Mouse (Mus musculus): ENCODE data around the gene Chrnb1. TPM values are rescaled to one million over a fixed set of nuclear protein-coding genes. Genes with fewer than 3 reads are reported as not detected.

Chrnb1 gene
- polyA plus RNA-seq, 1 experiment from 2014 or later: 1.2 TPM

DNA sequence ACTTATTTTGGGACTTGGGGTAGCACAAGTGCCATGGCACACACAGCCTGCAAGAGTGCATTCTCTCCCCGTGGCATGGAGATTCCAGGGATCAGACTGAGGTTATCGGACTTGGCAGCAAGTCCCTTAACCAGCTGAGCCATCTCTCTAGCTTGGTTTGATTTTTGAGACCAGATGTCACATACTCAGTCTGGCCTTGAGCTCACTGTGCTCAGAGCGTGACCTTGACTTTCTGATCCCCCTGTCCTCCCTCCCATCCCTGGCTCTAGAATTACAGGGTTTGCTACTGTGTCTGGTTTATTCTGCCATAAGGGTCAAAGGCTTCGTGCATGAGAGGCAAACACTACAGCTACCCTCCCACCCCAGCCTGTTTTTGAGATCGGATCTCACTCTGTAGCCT, 6.3 kb downstream of the Chrnb1 start:
- no peak for DNase-seq (ENCODE audit: low spot score)
- Histone ChIP-seq H3K9me3 (ENCODE audit: control insufficient read depth, low read length) (no peaks in the 10 kb centered on the region), H3K27ac (ENCODE audit: low read depth, low read length) (no peak overlapping the region), H3K9ac (ENCODE audit: low read depth, low read length) (no peak overlapping the region), H3K4me2 (replicated peaks; ENCODE audit: low read depth, low read length) (no peak overlapping the region), H3K4me1 (replicated peaks; ENCODE audit: control insufficient read depth, insufficient read depth, low read length) (no peaks in the 10 kb centered on the region), H3K36me3 (ENCODE audit: control insufficient read depth, insufficient read depth, low read length) (no peaks in the 10 kb centered on the region), H3K4me3 (ENCODE audit: low read depth, low read length) (no peak overlapping the region), H3K27me3 (ENCODE audit: control insufficient read depth, insufficient read depth, low read length) (no peaks in the 10 kb centered on the region)
- 74% methylated on average over 5 of the region's 5 CpGs for WGBS
- ATAC-seq (ENCODE audit: low FRiP score): no peak

DNA sequence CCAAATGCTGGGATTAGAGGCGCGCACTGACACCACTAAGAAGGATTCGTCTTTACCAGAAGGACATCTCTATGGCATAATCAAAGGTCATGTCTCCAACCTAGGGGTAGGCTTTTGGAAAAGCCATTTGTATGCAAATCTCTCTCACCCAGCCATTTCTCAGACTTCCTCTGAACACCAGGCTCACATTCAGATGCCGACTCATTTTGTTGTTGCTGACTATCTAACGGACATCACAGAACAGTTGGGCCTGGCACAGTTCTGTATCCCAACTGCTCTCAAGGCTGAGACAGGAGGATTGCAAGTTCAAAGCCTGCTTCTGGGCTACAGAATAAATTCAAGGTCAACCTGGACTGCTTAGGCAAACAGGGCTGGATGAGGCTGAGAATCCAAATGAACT, 8.4 kb downstream of the Chrnb1 start:
- no peaks in the 10 kb centered on the region for H3K36me3 ChIP-seq (ENCODE audit: control insufficient read depth, insufficient read depth, low read length)
- no peaks in the 10 kb centered on the region for H3K4me1 ChIP-seq (replicated peaks; ENCODE audit: control insufficient read depth, insufficient read depth, low read length)
- no peak for DNase-seq (ENCODE audit: low spot score)
- H3K4me2 ChIP-seq (replicated peaks; ENCODE audit: low read depth, low read length): no peak overlapping the region
- H3K4me3 ChIP-seq (ENCODE audit: low read depth, low read length): no peak overlapping the region
- WGBS: 82% methylated on average over 5 of the region's 5 CpGs
- H3K27me3 ChIP-seq (ENCODE audit: control insufficient read depth, insufficient read depth, low read length): no peaks in the 10 kb centered on the region
- no peak overlapping the region for H3K9ac ChIP-seq (ENCODE audit: low read depth, low read length)
- ATAC-seq (ENCODE audit: low FRiP score): no peak
- H3K27ac ChIP-seq (ENCODE audit: low read depth, low read length): no peak overlapping the region
- H3K9me3 ChIP-seq (ENCODE audit: control insufficient read depth, low read length): no peaks in the 10 kb centered on the region

DNA sequence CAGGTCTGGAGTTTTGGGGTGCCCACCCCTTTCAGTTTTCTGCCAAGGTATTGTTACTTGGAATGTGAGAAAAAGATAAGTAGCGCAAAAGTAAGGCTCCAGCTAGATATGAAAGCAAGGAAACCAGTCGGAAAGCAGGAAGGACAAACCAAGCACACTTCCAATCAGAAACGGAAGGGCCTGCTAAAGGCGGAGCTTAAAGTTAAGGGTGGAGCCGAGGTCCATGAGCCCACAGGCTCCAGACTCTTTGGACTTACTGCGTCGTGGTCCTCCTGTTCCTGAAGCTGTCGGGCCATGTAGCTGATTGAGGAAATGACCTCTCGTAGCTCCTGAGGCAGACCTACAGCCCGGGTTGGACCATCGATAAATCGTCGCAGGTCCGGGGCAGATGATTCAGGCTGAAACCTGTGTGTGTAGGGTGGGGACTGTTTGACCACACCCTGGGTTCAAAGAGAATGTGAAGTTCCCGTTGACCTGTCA, 10.9 kb downstream of the Chrnb1 start:
- Histone ChIP-seq H3K9me3 (ENCODE audit: control insufficient read depth, low read length) (no peaks in the 10 kb centered on the region), H3K36me3 (ENCODE audit: control insufficient read depth, insufficient read depth, low read length) (no peaks in the 10 kb centered on the region), H3K4me1 (replicated peaks; ENCODE audit: control insufficient read depth, insufficient read depth, low read length) (no peaks in the 10 kb centered on the region), H3K4me3 (ENCODE audit: low read depth, low read length) (no peak overlapping the region), H3K27ac (ENCODE audit: low read depth, low read length) (no peak overlapping the region), H3K9ac (ENCODE audit: low read depth, low read length) (no peak overlapping the region), H3K27me3 (ENCODE audit: control insufficient read depth, insufficient read depth, low read length) (no peaks in the 10 kb centered on the region), H3K4me2 (replicated peaks; ENCODE audit: low read depth, low read length) (no peak overlapping the region)
- no peak for DNase-seq (ENCODE audit: low spot score)
- WGBS: 40% methylated on average over 15 of the region's 15 CpGs
- ATAC-seq (ENCODE audit: low FRiP score): no peak

DNA sequence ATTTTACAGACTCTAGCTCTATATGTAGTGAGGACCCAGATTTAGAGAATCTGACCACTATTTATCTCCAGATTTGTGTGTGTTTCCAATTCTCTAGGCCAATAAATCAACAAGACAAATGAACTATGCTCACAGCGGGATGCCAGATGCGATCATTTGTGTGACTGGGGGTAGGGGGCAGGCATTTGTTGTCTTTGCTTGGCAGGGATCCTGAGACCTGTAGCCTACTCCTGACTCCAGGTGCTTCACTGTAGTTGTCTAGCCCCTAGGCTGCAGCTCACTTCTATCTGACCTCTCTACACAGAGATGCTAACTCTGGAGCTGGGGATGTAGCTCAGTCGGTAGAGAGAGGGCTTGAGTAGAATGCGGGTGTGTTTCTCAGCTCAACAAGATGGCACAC, 13.9 kb downstream of the Chrnb1 start:
- no peaks in the 10 kb centered on the region for H3K9me3 ChIP-seq (ENCODE audit: control insufficient read depth, low read length)
- H3K36me3 ChIP-seq (ENCODE audit: control insufficient read depth, insufficient read depth, low read length): no peaks in the 10 kb centered on the region
- no peak for DNase-seq (ENCODE audit: low spot score)
- peaks cover 6% of the 10 kb centered on the region; the same call in 1 of the 2 replicates for H3K27me3 ChIP-seq (ENCODE audit: control insufficient read depth, insufficient read depth, low read length)
- H3K4me2 ChIP-seq (replicated peaks; ENCODE audit: low read depth, low read length): no peak overlapping the region
- no peak overlapping the region for H3K9ac ChIP-seq (ENCODE audit: low read depth, low read length)
- H3K4me1 ChIP-seq (replicated peaks; ENCODE audit: control insufficient read depth, insufficient read depth, low read length): no peaks in the 10 kb centered on the region
- H3K4me3 ChIP-seq (ENCODE audit: low read depth, low read length): no peak overlapping the region
- H3K27ac ChIP-seq (ENCODE audit: low read depth, low read length): no peak overlapping the region
- no peak for ATAC-seq (ENCODE audit: low FRiP score)
- 31% methylated on average over 4 of the region's 4 CpGs for WGBS

DNA sequence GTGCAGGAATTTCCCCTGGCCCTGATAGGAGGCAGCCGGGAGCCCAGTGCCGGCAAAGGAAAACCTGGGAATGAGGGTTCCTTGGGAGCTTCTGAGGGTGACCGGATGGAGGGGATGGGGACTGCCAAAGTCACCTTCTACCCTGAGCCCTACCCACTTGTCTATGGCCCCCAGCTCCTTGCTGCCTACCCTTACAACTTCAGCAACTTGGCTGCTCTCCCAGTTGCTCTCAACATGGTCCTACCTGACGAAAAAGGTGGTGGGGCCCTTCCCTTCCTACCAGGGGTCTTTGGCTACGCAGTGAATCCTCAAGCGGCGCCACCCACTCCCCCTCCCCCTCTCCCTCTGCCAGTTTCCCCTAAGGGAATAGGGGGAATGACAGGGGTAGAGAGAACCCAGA, 16.8 kb downstream of the Chrnb1 start:
- Histone ChIP-seq H3K4me1 (replicated peaks; ENCODE audit: control insufficient read depth, insufficient read depth, low read length) (no peaks in the 10 kb centered on the region), H3K27ac (ENCODE audit: low read depth, low read length) (no peak overlapping the region), H3K4me2 (replicated peaks; ENCODE audit: low read depth, low read length) (no peak overlapping the region), H3K9me3 (ENCODE audit: control insufficient read depth, low read length) (no peaks in the 10 kb centered on the region), H3K4me3 (ENCODE audit: low read depth, low read length) (no peak overlapping the region), H3K36me3 (ENCODE audit: control insufficient read depth, insufficient read depth, low read length) (no peaks in the 10 kb centered on the region), H3K27me3 (ENCODE audit: control insufficient read depth, insufficient read depth, low read length) (peaks cover 6% of the 10 kb centered on the region; the same call in 1 of the 2 replicates), H3K9ac (ENCODE audit: low read depth, low read length) (no peak overlapping the region)
- 50% methylated on average over 7 of the region's 7 CpGs for WGBS
- no peak for ATAC-seq (ENCODE audit: low FRiP score)
- no peak for DNase-seq (ENCODE audit: low spot score)

DNA sequence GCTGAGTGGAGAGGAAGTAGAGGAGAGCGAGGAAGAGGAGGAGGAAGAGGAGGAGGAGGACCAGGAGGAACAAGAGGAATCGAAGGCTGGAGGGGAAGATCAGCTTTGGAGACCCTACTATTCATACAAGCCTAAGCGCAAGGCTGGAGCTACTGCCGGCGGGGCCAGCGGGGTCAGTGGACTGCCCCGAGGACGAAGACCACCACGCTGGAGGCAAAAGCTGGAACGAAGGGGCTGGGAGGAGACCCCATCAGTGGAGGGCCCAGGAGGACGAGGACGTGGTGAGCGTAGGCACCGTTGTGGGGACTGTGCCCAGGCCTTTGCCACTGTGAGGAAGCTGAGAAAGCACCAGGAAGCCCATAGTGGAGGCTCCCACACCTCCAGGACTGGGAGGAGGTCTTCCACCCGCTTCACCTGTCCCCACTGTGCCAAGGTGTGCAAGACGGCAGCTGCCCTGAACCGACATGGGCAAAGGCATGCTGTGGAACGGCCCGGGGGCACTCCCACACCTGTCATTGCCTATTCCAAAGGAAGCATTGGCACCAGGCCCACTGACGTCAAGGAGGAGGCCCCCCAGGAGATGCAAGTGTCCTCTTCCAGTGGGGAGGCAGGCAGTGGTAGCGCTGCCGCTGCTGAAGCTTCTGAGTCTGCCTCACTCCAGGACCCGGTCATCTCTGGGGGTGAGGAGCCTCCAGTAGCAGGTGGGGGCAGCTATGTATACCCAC, 17.3 kb downstream of the Chrnb1 start:
- 66% methylated on average over 23 of the region's 23 CpGs for WGBS
- no peak overlapping the region for H3K4me2 ChIP-seq (replicated peaks; ENCODE audit: low read depth, low read length)
- no peak overlapping the region for H3K27ac ChIP-seq (ENCODE audit: low read depth, low read length)
- DNase-seq (ENCODE audit: low spot score) (no peak), ATAC-seq (ENCODE audit: low FRiP score) (no peak)
- H3K4me1 ChIP-seq (replicated peaks; ENCODE audit: control insufficient read depth, insufficient read depth, low read length): no peaks in the 10 kb centered on the region
- no peaks in the 10 kb centered on the region for H3K9me3 ChIP-seq (ENCODE audit: control insufficient read depth, low read length)
- H3K9ac ChIP-seq (ENCODE audit: low read depth, low read length): no peak overlapping the region
- no peaks in the 10 kb centered on the region for H3K36me3 ChIP-seq (ENCODE audit: control insufficient read depth, insufficient read depth, low read length)
- H3K4me3 ChIP-seq (ENCODE audit: low read depth, low read length): no peak overlapping the region
- peaks cover 6% of the 10 kb centered on the region; the same call in 1 of the 2 replicates for H3K27me3 ChIP-seq (ENCODE audit: control insufficient read depth, insufficient read depth, low read length)

- Histone ChIP-seq H3K4me2 (replicated peaks; ENCODE audit: low read depth, low read length) (no peak overlapping the region), H3K4me3 (ENCODE audit: low read depth, low read length) (no peak overlapping the region), H3K9ac (ENCODE audit: low read depth, low read length) (no peak overlapping the region), H3K27ac (ENCODE audit: low read depth, low read length) (no peak overlapping the region), H3K4me1 (replicated peaks; ENCODE audit: control insufficient read depth, insufficient read depth, low read length) (no peaks in the 10 kb centered on the region), H3K9me3 (ENCODE audit: control insufficient read depth, low read length) (no peaks in the 10 kb centered on the region), H3K36me3 (ENCODE audit: control insufficient read depth, insufficient read depth, low read length) (no peaks in the 10 kb centered on the region), H3K27me3 (ENCODE audit: control insufficient read depth, insufficient read depth, low read length) (peaks cover 6% of the 10 kb centered on the region; the same call in 1 of the 2 replicates)
- ATAC-seq (ENCODE audit: low FRiP score) (no peak), DNase-seq (ENCODE audit: low spot score) (no peak)
- WGBS: 65% methylated on average over 25 of the region's 26 CpGs
Observed at GRCm38 (mm10) chr11:69777504-69778257, 18.1 kb downstream of the Chrnb1 start.

GRCm38 (mm10) chr11:69776488-69776887, 19.3 kb downstream of the Chrnb1 start:
- H3K4me3 ChIP-seq (ENCODE audit: low read depth, low read length): no peak overlapping the region
- DNase-seq (ENCODE audit: low spot score) (no peak), ATAC-seq (ENCODE audit: low FRiP score) (no peak)
- no peaks in the 10 kb centered on the region for H3K4me1 ChIP-seq (replicated peaks; ENCODE audit: control insufficient read depth, insufficient read depth, low read length)
- H3K9ac ChIP-seq (ENCODE audit: low read depth, low read length): no peak overlapping the region
- H3K36me3 ChIP-seq (ENCODE audit: control insufficient read depth, insufficient read depth, low read length): no peaks in the 10 kb centered on the region
- 82% methylated on average over 20 of the region's 20 CpGs for WGBS
- no peak overlapping the region for H3K27ac ChIP-seq (ENCODE audit: low read depth, low read length)
- peaks cover 6% of the 10 kb centered on the region; the same call in 1 of the 2 replicates for H3K27me3 ChIP-seq (ENCODE audit: control insufficient read depth, insufficient read depth, low read length)
- no peaks in the 10 kb centered on the region for H3K9me3 ChIP-seq (ENCODE audit: control insufficient read depth, low read length)
- no peak overlapping the region for H3K4me2 ChIP-seq (replicated peaks; ENCODE audit: low read depth, low read length)

All from hindbrain, embryonic 11.5 days (tissue).